Mouse (Mus musculus) liver, postnatal 0 days (tissue): ENCODE measurements around the gene Fchsd2. TPM values are rescaled to one million over a fixed set of nuclear protein-coding genes. Genes with fewer than 3 reads are reported as not detected.

Experiments
- ATAC-seq: fragments of 200-750 bp; cut with Nextera tagmentation; 2 replicates; pipeline ENCODE4 v1.8.0; 2017; ENCODE audit warnings: mild to moderate bottlenecking, moderate library complexity
- DNase-seq: peaks from one replicate; pipeline ENCODE4 v3.0.0-alpha.2; 2016
- H3K27ac ChIP-seq: fragments of 300-500 bp; sonication (generic); 2 replicates; pipeline ENCODE4 v1.5.1; 2014; ENCODE audit warnings: antibody characterized with exemption, moderate library complexity, mild to moderate bottlenecking, low read depth
- H3K27me3 ChIP-seq: fragments of 300-500 bp; sonication (generic); 2 replicates; pipeline ENCODE4 v1.6.1; 2014; ENCODE audit warnings: low read length, control low read depth, mixed read lengths; ENCODE audit not compliant: insufficient read depth
- H3K36me3 ChIP-seq: fragments of 300-500 bp; sonication (generic); replicated peaks from 2 replicates; pipeline ENCODE4 v1.6.1; 2014; ENCODE audit warnings: mild to moderate bottlenecking, control low read depth, low read length, moderate library complexity, mixed read lengths; ENCODE audit not compliant: insufficient read depth
- H3K4me1 ChIP-seq: fragments of 300-500 bp; sonication (generic); 2 replicates; pipeline ENCODE4 v1.6.1; 2014; ENCODE audit warnings: antibody characterized with exemption, mild to moderate bottlenecking, control low read depth; ENCODE audit not compliant: insufficient read depth
- H3K4me2 ChIP-seq: fragments of 300-500 bp; sonication (generic); 2 replicates; pipeline ENCODE4 v1.6.1; 2014; ENCODE audit warnings: low read depth, mild to moderate bottlenecking, low read length, moderate library complexity, mixed read lengths
- H3K4me3 ChIP-seq: fragments of 300-500 bp; sonication (generic); 2 replicates; pipeline ENCODE4 v1.5.1; 2014; ENCODE audit warnings: low read depth, low read length
- H3K9ac ChIP-seq: fragments of 300-500 bp; sonication (generic); replicated peaks from 2 replicates; pipeline ENCODE4 v1.6.1; 2014; ENCODE audit warnings: mild to moderate bottlenecking, moderate library complexity
- H3K9me3 ChIP-seq: fragments of 300-500 bp; sonication (generic); 2 replicates; pipeline ENCODE4 v1.6.1; 2016; ENCODE audit warnings: mild to moderate bottlenecking, control low read depth, low read length, mixed read lengths
- CTCF ChIP-seq: sonication (generic); IDR thresholded peaks from 2 replicates; pipeline ENCODE4 v1.5.1; 2016; ENCODE audit warnings: antibody characterized with exemption, low read depth
- EP300 ChIP-seq: IDR thresholded peaks from 2 replicates; pipeline ENCODE4 v1.6.1; 2016; ENCODE audit warnings: antibody characterized with exemption, low read depth, mild to moderate bottlenecking
- WGBS: fragments of 180-500 bp; shearing (Covaris S2); extraction: QIAGEN DNeasy Blood & Tissue Kit; methylation state at CpG from one replicate; pipeline ENCODE4 v1.1.7; 2014; ENCODE audit not compliant: insufficient replicate concordance; 5-methylcytosine and 5-hydroxymethylcytosine counted together
- polyA plus RNA-seq: library from polyadenylated mRNA; unstranded; fragments of >200 nt; fragmentation: Nextera tagmentation; extraction: Ambion mirVana; gene quantifications from 2 replicates; pipeline ENCODE4 v1.2.1, GENCODE M21; 2015

Fchsd2 gene
- polyA plus RNA-seq, 1 experiment from 2014 or later: 7.8 TPM

DNA sequence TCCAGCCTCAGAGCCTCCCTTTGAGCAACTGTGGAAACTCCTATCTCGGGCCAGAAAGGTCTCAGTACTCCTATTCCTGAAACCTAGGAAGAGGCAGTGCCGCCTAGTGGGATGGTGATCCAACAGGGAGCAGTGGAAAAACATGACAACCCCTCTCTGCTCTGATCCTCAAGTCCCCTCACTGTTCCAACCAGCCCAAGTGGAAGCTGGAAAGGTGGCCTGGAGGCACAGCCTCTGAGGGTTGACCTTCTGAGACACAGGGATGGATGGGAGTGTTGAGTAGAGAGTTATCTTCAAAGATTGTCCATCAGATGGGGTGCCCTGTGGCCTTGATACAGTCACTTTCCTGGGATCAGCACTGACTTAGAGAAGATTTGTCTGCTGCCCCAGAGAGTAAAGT is 3.9 kb downstream of the Fchsd2 start:
- ATAC-seq: no peak
- Histone ChIP-seq H3K27me3 (no peaks in the 10 kb centered on the region), H3K27ac (no peak overlapping the region), H3K4me2 (no peak overlapping the region), H3K36me3 (no peaks in the 10 kb centered on the region), H3K4me1 (peaks cover 7% of the 10 kb centered on the region; the same call in 1 of the 2 replicates), H3K9ac (no peak overlapping the region), H3K4me3 (no peak overlapping the region), H3K9me3 (no peaks in the 10 kb centered on the region)
- TF ChIP-seq CTCF: no peak
- 71% methylated on average over 2 of the region's 2 CpGs for WGBS
- no peak for DNase-seq

DNA sequence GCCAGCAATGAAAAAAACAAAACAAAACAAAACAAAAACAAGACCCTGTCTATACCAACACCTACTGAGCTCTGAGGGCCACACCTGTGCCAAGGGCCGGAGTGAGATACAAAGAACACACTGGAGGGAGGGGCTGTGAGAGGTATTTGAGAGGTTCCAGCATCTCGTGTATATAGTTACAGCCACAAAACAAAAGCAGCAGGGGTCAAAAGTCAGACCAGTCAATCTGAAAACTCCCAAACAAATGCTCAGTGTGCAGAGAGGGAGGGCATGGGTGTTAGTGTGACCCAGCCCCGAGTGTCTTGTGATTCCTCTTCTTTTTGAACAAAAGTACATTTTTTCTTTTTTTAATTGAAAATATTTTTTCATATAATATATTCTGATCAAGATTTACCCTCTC is 4.4 kb downstream of the Fchsd2 start:
- H3K36me3 ChIP-seq: no peaks in the 10 kb centered on the region
- TF ChIP-seq CTCF (no peak), EP300 (no peak)
- H3K4me2 ChIP-seq: no peak overlapping the region
- WGBS: 61% methylated on average over 3 of the region's 3 CpGs
- H3K4me3 ChIP-seq: no peak overlapping the region
- no peak overlapping the region for H3K9ac ChIP-seq
- peaks cover 7% of the 10 kb centered on the region; the same call in 1 of the 2 replicates for H3K4me1 ChIP-seq
- H3K9me3 ChIP-seq: no peaks in the 10 kb centered on the region
- ATAC-seq (no peak), DNase-seq (no peak)
- H3K27ac ChIP-seq: no peak overlapping the region
- H3K27me3 ChIP-seq: no peaks in the 10 kb centered on the region

DNA sequence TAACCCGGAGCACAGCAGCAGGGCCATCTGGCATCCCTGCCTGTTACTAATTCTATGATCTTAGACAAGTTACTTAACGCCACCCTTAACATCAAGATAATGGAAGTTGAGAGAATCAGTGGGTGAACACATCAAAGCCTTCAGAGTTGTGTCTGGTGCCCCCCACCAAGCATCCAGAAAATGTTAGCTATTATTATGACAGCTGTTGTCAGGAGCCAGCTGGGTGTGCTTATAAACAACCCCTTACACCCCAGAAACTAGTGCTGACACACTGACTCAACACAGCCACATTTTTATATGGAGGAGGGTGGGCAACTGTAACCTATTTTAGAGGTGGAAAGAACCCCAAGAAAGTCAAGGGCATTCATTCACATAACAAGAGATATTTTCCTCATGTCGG is 7.3 kb downstream of the Fchsd2 start:
- H3K4me1 ChIP-seq: peaks cover 2% of the 10 kb centered on the region; the same call in 1 of the 2 replicates
- WGBS: 83% methylated on average over 3 of the region's 3 CpGs
- ATAC-seq (no peak), DNase-seq (no peak)
- no peak overlapping the region for H3K4me2 ChIP-seq
- no peaks in the 10 kb centered on the region for H3K9me3 ChIP-seq
- H3K9ac ChIP-seq: no peak overlapping the region
- no peaks in the 10 kb centered on the region for H3K27me3 ChIP-seq
- no peaks in the 10 kb centered on the region for H3K36me3 ChIP-seq
- TF ChIP-seq EP300 (no peak), CTCF (no peak)
- H3K4me3 ChIP-seq: no peak overlapping the region
- H3K27ac ChIP-seq: no peak overlapping the region

DNA sequence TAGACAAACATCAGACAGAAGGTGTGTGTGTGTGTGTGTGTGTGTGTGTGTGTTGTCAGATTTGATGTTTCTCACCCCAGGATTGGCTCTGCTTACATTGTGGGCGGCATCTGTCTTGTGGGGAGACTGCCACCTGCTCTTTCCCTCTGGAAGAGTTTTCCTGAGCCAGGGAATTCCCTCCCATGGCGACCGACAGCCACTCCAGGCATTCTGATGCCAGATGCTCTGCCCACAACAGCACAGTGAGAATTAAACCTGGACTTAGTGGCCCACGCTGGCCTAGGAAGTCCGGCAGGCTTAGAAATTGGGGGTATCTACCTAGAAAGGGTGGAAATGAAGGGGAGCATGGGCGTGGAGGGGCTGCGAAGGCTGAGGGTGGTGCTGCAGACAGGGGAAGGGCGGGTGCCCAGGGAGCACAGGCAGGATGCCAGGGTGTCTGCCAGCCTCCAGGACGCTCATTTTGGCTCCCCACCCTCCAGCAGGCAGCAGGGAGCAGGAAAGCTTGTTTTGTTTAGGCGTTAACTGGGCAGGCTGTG is 8.6 kb downstream of the Fchsd2 start:
- Histone ChIP-seq H3K27ac (no peak overlapping the region), H3K9ac (no peak overlapping the region), H3K4me3 (no peak overlapping the region), H3K27me3 (no peaks in the 10 kb centered on the region), H3K36me3 (no peaks in the 10 kb centered on the region), H3K4me1 (peaks cover 5% of the 10 kb centered on the region), H3K9me3 (no peaks in the 10 kb centered on the region), H3K4me2 (no peak overlapping the region)
- TF ChIP-seq CTCF (no peak), EP300 (no peak)
- ATAC-seq: no peak
- WGBS: 66% methylated on average over 10 of the region's 10 CpGs
- no peak for DNase-seq

DNA sequence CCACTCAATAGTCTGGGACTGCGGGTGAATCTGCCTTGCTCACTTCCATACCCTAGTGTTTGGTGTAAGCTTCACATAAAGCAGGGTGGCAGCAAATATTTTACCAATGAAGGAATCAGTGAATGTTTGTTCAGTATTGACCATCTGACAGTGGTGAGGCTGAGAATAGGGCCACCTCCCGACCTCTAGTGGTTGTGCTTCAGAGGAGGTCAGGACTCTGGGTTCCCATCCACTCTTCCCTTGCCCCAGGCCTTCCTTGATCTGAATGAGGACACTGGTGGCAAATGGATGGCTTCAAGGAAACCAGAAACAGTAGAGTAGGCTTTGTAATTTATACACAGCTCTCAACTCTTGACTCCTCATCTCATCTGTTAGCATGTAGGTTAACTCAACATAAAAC is 14.0 kb downstream of the Fchsd2 start:
- no peaks in the 10 kb centered on the region for H3K27me3 ChIP-seq
- H3K4me1 ChIP-seq: peaks cover 22% of the 10 kb centered on the region
- TF ChIP-seq CTCF: peak; percentile 60
- TF ChIP-seq EP300: no peak
- no peaks in the 10 kb centered on the region for H3K9me3 ChIP-seq
- 36% methylated on average over 2 of the region's 2 CpGs for WGBS
- H3K27ac ChIP-seq: peak overlapping the region; percentile 96; the same call in 1 of the 2 replicates
- no peak overlapping the region for H3K4me2 ChIP-seq
- peak; percentile 26 for DNase-seq
- H3K9ac ChIP-seq: no peak overlapping the region
- ATAC-seq: no peak
- H3K4me3 ChIP-seq: no peak overlapping the region
- H3K36me3 ChIP-seq: 0 out of 2 replicates have a peak, but pooled peaks cover 2% of the 10 kb centered on the region

DNA sequence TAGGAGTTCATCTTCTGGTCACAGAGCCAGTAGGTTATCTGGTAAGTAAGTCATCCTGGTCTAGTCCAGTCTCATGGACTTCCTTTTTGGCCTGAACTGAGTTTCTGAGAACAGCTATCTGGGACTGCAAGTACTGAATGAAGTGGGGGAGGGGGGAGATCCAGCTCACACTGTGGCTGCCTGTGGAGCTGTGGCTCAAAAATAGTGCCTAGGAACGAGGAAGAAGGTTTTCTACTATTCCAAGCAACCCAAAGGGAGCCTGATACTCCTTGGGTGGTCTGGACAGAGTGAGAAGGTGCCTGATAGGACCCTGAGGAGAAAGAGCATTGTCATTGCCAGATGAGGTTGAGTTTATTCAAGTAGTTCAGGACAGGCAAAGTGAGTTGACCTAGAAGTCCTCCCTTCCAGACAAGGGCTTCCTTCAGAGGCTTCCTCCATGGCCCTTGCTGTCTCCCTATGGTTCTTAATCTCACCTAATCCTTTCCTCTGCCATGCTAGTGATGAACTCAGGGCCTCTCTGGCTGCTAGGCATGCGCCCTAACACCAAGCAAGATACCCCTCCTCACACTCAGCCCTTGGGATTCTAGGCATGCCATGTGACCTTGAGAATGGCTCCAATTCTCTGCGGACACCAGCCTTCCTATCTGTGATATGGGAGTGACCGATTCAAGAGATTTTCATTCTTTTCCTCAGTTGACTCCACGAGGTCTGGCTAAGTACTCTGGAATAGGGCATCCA is 14.6 kb downstream of the Fchsd2 start:
- TF ChIP-seq CTCF (no peak), EP300 (no peak)
- Histone ChIP-seq H3K4me2 (peak overlapping the region; percentile 90), H3K27ac (peak overlapping the region; percentile 96), H3K27me3 (no peaks in the 10 kb centered on the region), H3K36me3 (0 out of 2 replicates have a peak, but pooled peaks cover 2% of the 10 kb centered on the region), H3K4me3 (peak overlapping the region; percentile 87), H3K9me3 (no peaks in the 10 kb centered on the region), H3K9ac (peak overlapping the region; percentile 79; the same call in 1 of the 2 replicates), H3K4me1 (peaks cover 22% of the 10 kb centered on the region)
- ATAC-seq (no peak), DNase-seq (no peak)
- WGBS: 32% methylated on average over 5 of the region's 5 CpGs
